Mouse (Mus musculus) lung, embryonic 15.5 days (tissue): ENCODE data around the gene Slc25a25. TPM values are rescaled to one million over a fixed set of nuclear protein-coding genes. Genes with fewer than 3 reads are reported as not detected.

Experiments
- ATAC-seq: fragments of 200-750 bp; cut with Nextera tagmentation; 2 replicates; pipeline ENCODE4 v1.8.0; 2017; ENCODE audit warnings: moderate number of reproducible peaks, borderline replicate concordance; ENCODE audit not compliant: low FRiP score, low TSS enrichment; ENCODE audit errors: extremely low read depth
- H3K27ac ChIP-seq: fragments of 300-500 bp; sonication (generic); 2 replicates; pipeline ENCODE4 v1.5.1; 2015; ENCODE audit warnings: moderate library complexity, mild to moderate bottlenecking, inconsistent platforms
- H3K27me3 ChIP-seq: fragments of 300-500 bp; sonication (generic); 2 replicates; pipeline ENCODE4 v1.6.1; 2015; ENCODE audit warnings: inconsistent platforms
- H3K36me3 ChIP-seq: fragments of 300-500 bp; sonication (generic); 2 replicates; pipeline ENCODE4 v1.6.1; 2015; ENCODE audit warnings: inconsistent platforms
- H3K4me1 ChIP-seq: fragments of 300-500 bp; sonication (generic); 2 replicates; pipeline ENCODE4 v1.6.1; 2015; ENCODE audit warnings: inconsistent platforms
- H3K4me2 ChIP-seq: fragments of 300-500 bp; sonication (generic); 2 replicates; pipeline ENCODE4 v1.6.1; 2015; ENCODE audit warnings: inconsistent platforms, mild to moderate bottlenecking, moderate library complexity
- H3K4me3 ChIP-seq: fragments of 300-500 bp; sonication (generic); 2 replicates; pipeline ENCODE4 v1.5.1; 2015; ENCODE audit warnings: mild to moderate bottlenecking, inconsistent platforms
- H3K9ac ChIP-seq: fragments of 300-500 bp; sonication (generic); 2 replicates; pipeline ENCODE4 v1.6.1; 2015; ENCODE audit warnings: inconsistent platforms
- H3K9me3 ChIP-seq: fragments of 300-500 bp; sonication (generic); 2 replicates; pipeline ENCODE4 v1.6.1; 2016; ENCODE audit warnings: inconsistent platforms
- WGBS: fragments of 180-500 bp; shearing (Covaris S2); methylation state at CpG from one replicate; pipeline ENCODE4 v1.1.7; 2015; 5-methylcytosine and 5-hydroxymethylcytosine counted together
- polyA plus RNA-seq: library from polyadenylated mRNA; unstranded; fragments of >200 nt; fragmentation: Nextera tagmentation; extraction: Ambion mirVana; gene quantifications from 2 replicates; pipeline ENCODE4 v1.2.1, GENCODE M21; 2015

The Slc25a25 gene
- polyA plus RNA-seq, 1 experiment from 2014 or later, result 21.5 TPM

DNA sequence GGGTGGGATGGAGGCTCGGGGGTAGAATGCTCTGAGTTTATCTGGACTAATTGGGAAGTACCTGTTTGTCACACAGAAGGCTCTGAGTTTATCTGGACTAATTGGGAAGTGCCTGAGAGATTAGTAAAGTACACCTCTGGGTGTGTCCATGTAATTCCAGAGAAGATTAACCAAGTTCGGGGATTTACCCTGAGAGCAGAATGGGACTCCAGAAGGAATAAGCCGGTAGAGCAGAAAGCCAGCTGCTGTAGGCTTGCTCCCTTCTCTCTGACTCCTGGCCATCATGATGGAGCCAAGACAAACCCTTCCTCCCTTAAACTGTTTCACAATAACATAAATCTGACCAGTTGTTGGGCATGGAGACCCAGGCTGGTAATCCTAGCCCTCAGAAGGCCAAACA is 26.4 kb downstream of the Slc25a25 start:
- no peak overlapping the region for H3K9ac ChIP-seq
- H3K4me3 ChIP-seq, result no peak overlapping the region

GRCm38 (mm10) chr2:32423481-32424331 is 27.5 kb downstream of the Slc25a25 start:
- 2% methylated on average over 14 of the region's 14 CpGs for WGBS
- H3K4me1 ChIP-seq, result peaks cover 43% of the 10 kb centered on the region
- ATAC-seq, result peak; percentile 91

More for the DNA sequence above, 26.4 kb downstream of the Slc25a25 start:
- Histone ChIP-seq H3K4me2 (no peak overlapping the region), H3K4me1 (peaks cover 54% of the 10 kb centered on the region), H3K27me3 (no peaks in the 10 kb centered on the region), H3K9me3 (no peaks in the 10 kb centered on the region), H3K27ac (peak overlapping the region; percentile 97), H3K36me3 (peaks cover 12% of the 10 kb centered on the region)
- no peak for ATAC-seq
- WGBS, result 28% methylated on average over 3 of the region's 3 CpGs

GRCm38 (mm10) chr2:32421851-32422251 is 29.4 kb downstream of the Slc25a25 start:
- 92% methylated on average over 6 of the region's 6 CpGs for WGBS
- Histone ChIP-seq H3K4me3 (no peak overlapping the region), H3K27me3 (no peaks in the 10 kb centered on the region), H3K36me3 (peaks cover 41% of the 10 kb centered on the region), H3K27ac (0 out of 2 replicates have a peak overlapping the region, but pooled peaks have one; percentile 97), H3K4me2 (no peak overlapping the region), H3K9ac (no peak overlapping the region), H3K9me3 (no peaks in the 10 kb centered on the region), H3K4me1 (peaks cover 30% of the 10 kb centered on the region)
- no peak for ATAC-seq

More at GRCm38 (mm10) chr2:32423481-32424331, 27.5 kb downstream of the Slc25a25 start:
- no peaks in the 10 kb centered on the region for H3K9me3 ChIP-seq
- H3K27me3 ChIP-seq, result no peaks in the 10 kb centered on the region
- peaks cover 23% of the 10 kb centered on the region for H3K36me3 ChIP-seq
- peak overlapping the region; percentile 77 for H3K4me2 ChIP-seq
- peak overlapping the region; percentile 39 for H3K4me3 ChIP-seq
- peak overlapping the region; percentile 97 for H3K27ac ChIP-seq
- H3K9ac ChIP-seq, result peak overlapping the region; percentile 18; the same call in 1 of the 2 replicates

- Histone ChIP-seq H3K27ac (no peak overlapping the region), H3K4me2 (no peak overlapping the region), H3K27me3 (no peaks in the 10 kb centered on the region), H3K9ac (no peak overlapping the region), H3K9me3 (no peaks in the 10 kb centered on the region), H3K36me3 (peaks cover 53% of the 10 kb centered on the region), H3K4me3 (no peak overlapping the region), H3K4me1 (peaks cover 30% of the 10 kb centered on the region)
- no peak for ATAC-seq
- WGBS, result 87% methylated on average over 6 of the region's 6 CpGs
These were observed 30.6 kb downstream of the Slc25a25 start for GRCm38 (mm10) chr2:32420647-32421046.

GRCm38 (mm10) chr2:32420066-32420608 is 31.1 kb downstream of the Slc25a25 start:
- Histone ChIP-seq H3K36me3 (peaks cover 58% of the 10 kb centered on the region), H3K4me2 (no peak overlapping the region), H3K4me1 (peaks cover 29% of the 10 kb centered on the region), H3K27ac (no peak overlapping the region), H3K4me3 (no peak overlapping the region), H3K27me3 (no peaks in the 10 kb centered on the region), H3K9me3 (no peaks in the 10 kb centered on the region), H3K9ac (no peak overlapping the region)
- ATAC-seq, result no peak
- 90% methylated on average over 12 of the region's 12 CpGs for WGBS

GRCm38 (mm10) chr2:32419359-32419758 is 31.9 kb downstream of the Slc25a25 start:
- WGBS, result 71% methylated on average over 3 of the region's 3 CpGs
- H3K27ac ChIP-seq, result no peak overlapping the region
- ATAC-seq, result no peak
- H3K27me3 ChIP-seq, result no peaks in the 10 kb centered on the region
- no peak overlapping the region for H3K4me3 ChIP-seq
- peaks cover 61% of the 10 kb centered on the region for H3K36me3 ChIP-seq
- H3K9me3 ChIP-seq, result no peaks in the 10 kb centered on the region
- no peak overlapping the region for H3K9ac ChIP-seq
- peaks cover 23% of the 10 kb centered on the region for H3K4me1 ChIP-seq
- H3K4me2 ChIP-seq, result no peak overlapping the region

DNA sequence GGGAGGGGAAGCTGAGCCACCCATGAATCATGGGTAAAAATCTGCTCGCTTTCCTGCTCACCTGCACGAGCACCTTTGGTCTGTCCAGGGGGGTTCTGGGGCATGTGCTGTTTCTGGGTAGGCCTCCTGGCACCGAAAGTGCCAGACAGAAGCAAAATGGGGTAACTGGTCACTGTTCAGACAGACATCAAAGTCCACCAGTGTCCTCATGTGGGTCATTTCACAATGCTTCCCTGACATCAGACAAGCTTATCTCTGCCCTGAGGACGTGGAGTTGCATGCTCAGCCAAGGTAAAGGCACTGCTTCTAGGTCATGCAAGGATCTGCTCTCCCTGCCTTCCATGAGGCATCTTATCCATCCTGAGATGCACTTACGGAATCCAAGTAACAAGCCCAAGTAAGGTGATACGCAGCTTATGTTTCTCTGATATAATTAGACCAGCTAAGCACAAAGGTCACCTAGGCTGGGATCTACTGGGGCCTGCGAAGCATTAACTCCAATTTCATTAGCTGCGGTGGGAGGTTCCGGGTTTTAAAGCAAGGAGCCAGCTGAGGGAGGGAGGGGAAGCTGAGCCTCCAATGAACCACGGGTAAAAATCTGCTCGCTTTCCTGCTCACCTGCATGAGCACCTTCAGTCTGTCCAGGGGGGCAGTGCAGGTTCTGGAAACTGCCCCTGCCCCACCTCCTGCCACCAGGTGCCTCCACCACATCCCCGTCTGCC is 32.7 kb downstream of the Slc25a25 start:
- Histone ChIP-seq H3K36me3 (peaks cover 61% of the 10 kb centered on the region), H3K9me3 (no peaks in the 10 kb centered on the region), H3K4me2 (no peak overlapping the region), H3K27ac (no peak overlapping the region), H3K4me3 (no peak overlapping the region), H3K4me1 (peaks cover 20% of the 10 kb centered on the region), H3K27me3 (no peaks in the 10 kb centered on the region), H3K9ac (no peak overlapping the region)
- 79% methylated on average over 12 of the region's 12 CpGs for WGBS
- ATAC-seq, result no peak

DNA sequence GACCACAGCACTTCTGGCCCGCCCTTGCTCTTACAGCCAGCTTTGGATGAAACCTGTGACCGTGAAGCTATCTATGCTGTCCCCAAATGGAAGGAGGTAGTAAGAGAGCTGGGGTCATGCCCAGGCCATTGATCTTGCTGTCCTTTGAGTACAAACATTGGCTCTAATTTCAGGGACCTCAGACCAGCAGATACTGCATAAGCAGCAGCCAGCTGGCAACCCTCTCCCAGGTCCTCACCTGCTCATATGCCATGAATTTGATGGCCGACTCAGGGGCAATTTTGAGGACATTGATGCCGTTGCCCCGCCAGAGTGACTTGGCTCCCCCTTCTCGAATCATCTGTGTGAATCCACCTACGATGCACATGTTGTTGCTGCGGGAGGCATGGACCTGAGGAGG is 33.8 kb downstream of the Slc25a25 start:
- Histone ChIP-seq H3K9me3 (no peaks in the 10 kb centered on the region), H3K36me3 (peaks cover 61% of the 10 kb centered on the region), H3K9ac (no peak overlapping the region), H3K27ac (no peak overlapping the region), H3K27me3 (no peaks in the 10 kb centered on the region), H3K4me2 (no peak overlapping the region), H3K4me3 (no peak overlapping the region), H3K4me1 (peaks cover 9% of the 10 kb centered on the region)
- no peak for ATAC-seq
- WGBS, result 72% methylated on average over 8 of the region's 8 CpGs

DNA sequence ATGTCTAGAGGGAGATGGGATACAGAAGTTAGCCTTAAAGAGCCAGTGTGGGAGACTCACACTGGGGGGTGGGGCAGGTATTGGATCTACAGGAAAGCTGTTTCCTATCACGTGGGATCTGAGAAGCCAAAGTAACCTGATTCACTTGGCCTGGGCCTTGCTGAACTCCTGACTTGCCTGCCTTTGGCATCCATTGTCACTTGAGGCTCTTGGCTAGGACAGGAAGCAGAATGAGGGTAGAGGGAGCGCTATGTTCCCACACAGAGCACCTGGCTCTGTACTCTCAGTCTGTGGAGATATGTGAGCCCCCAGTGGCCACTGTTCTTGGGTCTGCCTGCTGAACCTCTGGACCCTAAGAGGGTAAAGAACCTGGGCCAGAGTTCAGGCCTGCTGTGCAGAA is 34.7 kb downstream of the Slc25a25 start:
- H3K9me3 ChIP-seq, result no peaks in the 10 kb centered on the region
- H3K4me1 ChIP-seq, result 0 out of 2 replicates have a peak, but pooled peaks cover 5% of the 10 kb centered on the region
- H3K27me3 ChIP-seq, result no peaks in the 10 kb centered on the region
- 78% methylated on average over 2 of the region's 2 CpGs for WGBS
- peaks cover 61% of the 10 kb centered on the region for H3K36me3 ChIP-seq
- H3K4me3 ChIP-seq, result no peak overlapping the region
- H3K27ac ChIP-seq, result no peak overlapping the region
- ATAC-seq, result no peak
- no peak overlapping the region for H3K4me2 ChIP-seq
- no peak overlapping the region for H3K9ac ChIP-seq

DNA sequence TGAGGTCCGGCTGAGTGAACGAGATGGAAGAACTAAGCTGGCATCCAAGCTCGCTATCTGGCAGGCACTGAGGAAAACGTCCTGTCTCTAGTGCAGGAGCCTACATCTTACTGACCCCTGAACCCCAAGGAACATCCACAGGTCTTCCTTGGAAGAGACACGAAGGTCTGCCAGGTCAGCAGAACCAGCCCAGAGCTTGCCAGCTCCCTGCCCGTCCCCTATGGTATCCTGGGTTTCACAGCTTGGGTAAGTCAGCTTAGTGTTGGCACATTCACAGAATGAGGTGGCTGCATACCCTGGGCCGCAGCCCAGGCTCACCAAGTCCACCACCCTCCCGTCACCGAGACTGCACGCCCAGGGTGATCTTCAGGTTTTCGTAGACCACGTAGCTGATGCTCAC is 35.4 kb downstream of the Slc25a25 start:
- H3K9me3 ChIP-seq, result no peaks in the 10 kb centered on the region
- no peaks in the 10 kb centered on the region for H3K27me3 ChIP-seq
- 91% methylated on average over 12 of the region's 12 CpGs for WGBS
- no peak overlapping the region for H3K4me2 ChIP-seq
- 0 out of 2 replicates have a peak, but pooled peaks cover 5% of the 10 kb centered on the region for H3K4me1 ChIP-seq
- no peak for ATAC-seq
- H3K9ac ChIP-seq, result no peak overlapping the region
- H3K36me3 ChIP-seq, result peaks cover 59% of the 10 kb centered on the region
- H3K4me3 ChIP-seq, result no peak overlapping the region
- H3K27ac ChIP-seq, result no peak overlapping the region

- Histone ChIP-seq H3K4me1 (peaks cover 9% of the 10 kb centered on the region; the same call in 1 of the 2 replicates), H3K36me3 (peaks cover 41% of the 10 kb centered on the region), H3K27me3 (no peaks in the 10 kb centered on the region), H3K27ac (no peak overlapping the region), H3K4me3 (no peak overlapping the region), H3K9ac (no peak overlapping the region), H3K9me3 (no peaks in the 10 kb centered on the region), H3K4me2 (no peak overlapping the region)
- WGBS, result 44% methylated on average over 5 of the region's 5 CpGs
- no peak for ATAC-seq
These were observed 37.3 kb downstream of the Slc25a25 start for GRCm38 (mm10) chr2:32413936-32414335.
